Mouse (Mus musculus) MEL (cell line): Measurements from ENCODE around the gene Exoc3l2. TPM values are rescaled to one million over a fixed set of nuclear protein-coding genes. Genes with fewer than 3 reads are reported as not detected.

Experiments used
- DNase-seq: peaks from one replicate; pipeline ENCODE4 v3.0.0; 2011; ENCODE audit warnings: low read depth, low spot score
- H3K27ac ChIP-seq: 2 replicates; pipeline ENCODE4 v1.5.1; 2012; ENCODE audit warnings: low read depth, mild to moderate bottlenecking, control low read depth, low read length, moderate library complexity; ENCODE audit not compliant: control insufficient read depth
- H3K27me3 ChIP-seq, 2 experiments: fragments of 150-350 bp in 1 of 2; sonication (generic) in 1 of 2; 2 replicates each; pipeline ENCODE4 v1.6.1; 2012; ENCODE audit warnings: low read length in 2 of 2, mild to moderate bottlenecking in 2 of 2, improper control_type of control experiment in 1 of 2, moderate library complexity in 1 of 2; ENCODE audit not compliant: insufficient read depth in 2 of 2, control insufficient read depth in 1 of 2
- H3K36me3 ChIP-seq, 2 experiments: 2 replicates each; pipeline ENCODE4 v1.6.1; 2012 to 2014; ENCODE audit warnings: low read length in 2 of 2, improper control_type of control experiment in 1 of 2, inconsistent platforms in 1 of 2, mild to moderate bottlenecking in 1 of 2; ENCODE audit not compliant: insufficient read depth in 2 of 2, control insufficient read depth in 1 of 2
- H3K4me1 ChIP-seq, 2 experiments: fragments of 150-350 bp in 1 of 2; sonication (generic) in 1 of 2; 2 replicates each; pipeline ENCODE4 v1.6.1; 2012; ENCODE audit warnings: low read length in 2 of 2, improper control_type of control experiment in 1 of 2, mild to moderate bottlenecking in 1 of 2; ENCODE audit not compliant: insufficient read depth in 2 of 2, control insufficient read depth in 1 of 2
- H3K4me3 ChIP-seq, 2 experiments: fragments of 150-350 bp in 1 of 2; sonication (generic) in 1 of 2; 2 replicates each; pipeline ENCODE4 v1.5.1; 2012; ENCODE audit warnings: low read depth in 2 of 2, low read length in 2 of 2, mild to moderate bottlenecking in 2 of 2, moderate library complexity in 2 of 2, control low read depth in 1 of 2, improper control_type of control experiment in 1 of 2; ENCODE audit not compliant: control insufficient read depth in 1 of 2, insufficient read depth in 1 of 2
- H3K79me2 ChIP-seq: 2 replicates; pipeline ENCODE4 v1.6.1; 2012; ENCODE audit warnings: mild to moderate bottlenecking, low read length, moderate library complexity; ENCODE audit not compliant: control insufficient read depth, poor library complexity, insufficient read depth
- H3K9ac ChIP-seq: 2 replicates; pipeline ENCODE4 v1.6.1; 2012; ENCODE audit warnings: low read depth, mild to moderate bottlenecking, control low read depth, low read length, moderate library complexity; ENCODE audit not compliant: control insufficient read depth, poor library complexity, severe bottlenecking
- H3K9me3 ChIP-seq: fragments of 150-350 bp; sonication (generic); replicated peaks from 2 replicates; pipeline ENCODE4 v1.6.1; 2012; ENCODE audit warnings: mild to moderate bottlenecking, low read length, improper control_type of control experiment, moderate library complexity; ENCODE audit not compliant: insufficient read depth
- CTCF ChIP-seq, 3 experiments: IDR thresholded peaks in 2 of 3; conservative IDR thresholded peaks in 1 of 3; 2 replicates each; pipeline ENCODE4 v1.5.1; 2011 to 2012; ENCODE audit warnings: low read length in 3 of 3, low read depth in 2 of 3, mild to moderate bottlenecking in 2 of 3, improper control_type of control experiment in 1 of 3, inconsistent platforms in 1 of 3, mixed read lengths in 1 of 3, moderate library complexity in 1 of 3; ENCODE audit not compliant: control insufficient read depth in 1 of 3, insufficient read depth in 1 of 3, poor library complexity in 1 of 3, severe bottlenecking in 1 of 3
- GATA1 ChIP-seq: IDR thresholded peaks from 2 replicates; pipeline ENCODE4 v1.6.1; 2011; ENCODE audit warnings: low read depth, low read length, improper control_type of control experiment
- HCFC1 ChIP-seq: IDR thresholded peaks from 2 replicates; pipeline ENCODE4 v1.6.1; 2012; ENCODE audit warnings: low read depth, mild to moderate bottlenecking, inconsistent platforms, low read length, improper control_type of control experiment, moderate library complexity
- NELFE ChIP-seq: IDR thresholded peaks from 2 replicates; pipeline ENCODE4 v1.6.1; 2011; ENCODE audit warnings: low read depth, low read length, improper control_type of control experiment
- POLR2A ChIP-seq, 2 experiments: IDR thresholded peaks; 2 replicates each; pipeline ENCODE4 v1.6.1; 2011 to 2012; ENCODE audit warnings: low read length in 2 of 2, mild to moderate bottlenecking in 2 of 2, control low read depth in 1 of 2, improper control_type of control experiment in 1 of 2, low read depth in 1 of 2, moderate library complexity in 1 of 2; ENCODE audit not compliant: control insufficient read depth in 1 of 2, insufficient read depth in 1 of 2, poor library complexity in 1 of 2
- POLR2AphosphoS2 ChIP-seq: IDR thresholded peaks from 2 replicates; pipeline ENCODE4 v1.6.1; 2011; ENCODE audit warnings: low read length, improper control_type of control experiment
- RAD21 ChIP-seq: IDR thresholded peaks from 2 replicates; pipeline ENCODE4 v1.6.1; 2011; ENCODE audit warnings: mild to moderate bottlenecking, low read depth, low read length, improper control_type of control experiment
- RCOR1 ChIP-seq: IDR thresholded peaks from 2 replicates; pipeline ENCODE4 v1.6.1; 2012; ENCODE audit warnings: low read depth, mild to moderate bottlenecking, inconsistent platforms, low read length, improper control_type of control experiment
- SMC3 ChIP-seq: IDR thresholded peaks from 2 replicates; pipeline ENCODE4 v1.6.1; 2011; ENCODE audit warnings: low read depth, low read length, improper control_type of control experiment
- TBP ChIP-seq: IDR thresholded peaks from 2 replicates; pipeline ENCODE4 v1.8.0; 2011; ENCODE audit warnings: low read depth, low read length, improper control_type of control experiment
- TCF12 ChIP-seq: IDR thresholded peaks from 2 replicates; pipeline ENCODE4 v1.6.1; 2014; ENCODE audit warnings: low read depth, mild to moderate bottlenecking, inconsistent platforms, low read length, improper control_type of control experiment, moderate library complexity
- UBTF ChIP-seq: IDR thresholded peaks from 2 replicates; pipeline ENCODE4 v1.6.1; 2012; ENCODE audit warnings: low read depth, mild to moderate bottlenecking, inconsistent platforms, low read length, improper control_type of control experiment, moderate library complexity, borderline replicate concordance; ENCODE audit not compliant: insufficient read depth
- ZKSCAN1 ChIP-seq: IDR thresholded peaks from 2 replicates; pipeline ENCODE4 v1.6.1; 2012; ENCODE audit warnings: low read depth, mild to moderate bottlenecking, inconsistent platforms, low read length, improper control_type of control experiment, moderate library complexity
- ZNF384 ChIP-seq: IDR thresholded peaks from 2 replicates; pipeline ENCODE4 v1.6.1; 2012; ENCODE audit warnings: low read depth, mild to moderate bottlenecking, inconsistent platforms, low read length, improper control_type of control experiment
- polyA plus RNA-seq, 2 experiments: library from polyadenylated mRNA; stranded (reverse) in 1 of 2; unstranded in 1 of 2; fragments of >175 nt in 1 of 2; fragments of >200 nt in 1 of 2; gene quantifications; 2 replicates each; pipeline versions ENCODE4 v1.2.1 to v1.2.4; 2012; ENCODE audit warnings: low replicate concordance in 2 of 2, low read depth in 1 of 2; ENCODE audit not compliant: insufficient read length in 2 of 2, insufficient read depth in 1 of 2, missing spikeins in 1 of 2
- total RNA-seq: library from RNA; depleted of rRNA; stranded (reverse); fragments of 300-350 nt; gene quantifications from 2 replicates; pipeline ENCODE4 v1.2.3, GENCODE M21; 2012

Exoc3l2 gene
- total and polyA plus RNA-seq, 3 experiments, result 0.08 TPM; not detected in 1

- peaks cover 16% of the 10 kb centered on the region for H3K79me2 ChIP-seq
- H3K27me3 ChIP-seq, result no peaks in the 10 kb centered on the region
- no peak overlapping the region for H3K27ac ChIP-seq
- H3K9me3 ChIP-seq, result no peaks in the 10 kb centered on the region
- no peak overlapping the region for H3K4me3 ChIP-seq
- peak; percentile 32 for DNase-seq
- H3K36me3 ChIP-seq, result peaks cover 0 to 3% of the 10 kb centered on the region in 2 experiments; a peak in 1 of 4 replicates
- TF ChIP-seq POLR2AphosphoS2 (peak; percentile 19; the same call in 1 of the 2 replicates), TBP (no peak)
- H3K4me1 ChIP-seq, result peaks cover 0 to 6% of the 10 kb centered on the region in 2 experiments; a peak in 2 of 4 replicates
- H3K9ac ChIP-seq, result no peak overlapping the region
Observed at GRCm38 (mm10) chr7:19512353-19512752, 49.2 kb downstream of the Exoc3l2 start.

- no peak within 1 kb of the TSS for H3K9ac ChIP-seq
- H3K79me2 ChIP-seq, result peaks cover 2% of the 10 kb centered on the region; the same call in 1 of the 2 replicates
- TF ChIP-seq RCOR1 (no peak), RAD21 (peak; percentile 15), POLR2A (IDR thresholded peaks at IDR 0.05; ENCODE audit: control insufficient read depth in 1 of 2, insufficient read depth in 1 of 2, low read depth in 1 of 2, low read length in 2 of 2, poor library complexity in 1 of 2) (no peak), ZKSCAN1 (no peak), CTCF (IDR thresholded peaks at IDR 0.05 in 2 of 3, conservative IDR thresholded peaks at IDR 0.05 in 1 of 3; ENCODE audit: control insufficient read depth in 1 of 3, insufficient read depth in 1 of 3, low read depth in 2 of 3, low read length in 3 of 3, poor library complexity in 1 of 3, severe bottlenecking in 1 of 3) (peak; percentile 43 to 77 (median 60)), SMC3 (peak; percentile 36; the same call in 1 of the 2 replicates)
- H3K9me3 ChIP-seq, result no peaks in the 10 kb centered on the region
- H3K4me3 ChIP-seq, result no peak within 1 kb of the TSS
- no peaks in the 10 kb centered on the region for H3K27me3 ChIP-seq
- H3K4me1 ChIP-seq, result peaks cover 0 to 4% of the 10 kb centered on the region in 2 experiments; a peak in 2 of 4 replicates
- no peaks in the 10 kb centered on the region for H3K36me3 ChIP-seq
- H3K27ac ChIP-seq, result no peak within 1 kb of the TSS
- peak; percentile 23 for DNase-seq
Observed at GRCm38 (mm10) chr7:19517652-19518365, 54.7 kb downstream of the Exoc3l2 start, which contains the start of gene Nkpd1. Gene Nkpd1, plus strand, starts transcription at chr7:19517838.

GRCm38 (mm10) chr7:19520032-19520431 lies 56.9 kb downstream of the Exoc3l2 start:
- Histone ChIP-seq H3K4me1 (peaks cover 0 to 4% of the 10 kb centered on the region in 2 experiments; a peak in 2 of 4 replicates), H3K9ac (peak overlapping the region; percentile 95), H3K4me3 (peak overlapping the region; percentile 74 to 81), H3K36me3 (no peaks in the 10 kb centered on the region), H3K9me3 (no peaks in the 10 kb centered on the region), H3K27ac (peak overlapping the region; percentile 20), H3K79me2 (peaks cover 2% of the 10 kb centered on the region; the same call in 1 of the 2 replicates), H3K27me3 (no peaks in the 10 kb centered on the region)
- TF ChIP-seq ZKSCAN1 (no peak), GATA1 (peak; percentile 23; the same call in 1 of the 2 replicates), TBP (0 out of 2 replicates have a peak, but pooled peaks have one; percentile 49), NELFE (0 out of 2 replicates have a peak, but pooled peaks have one; percentile 26), TCF12 (0 out of 2 replicates have a peak, but pooled peaks have one; percentile 6), ZNF384 (no peak), HCFC1 (peak; percentile 26; the same call in 1 of the 2 replicates), RAD21 (no peak), POLR2A (IDR thresholded peaks at IDR 0.05; ENCODE audit: control insufficient read depth in 1 of 2, insufficient read depth in 1 of 2, low read depth in 1 of 2, low read length in 2 of 2, poor library complexity in 1 of 2) (peak in 1 of 2 experiments; percentile 80; a peak in 3 of 4 replicates), UBTF (peak; percentile 70; the same call in 1 of the 2 replicates)
- peak; percentile 72 for DNase-seq
